Mouse (Mus musculus): ENCODE results near the gene Mov10l1.

DNA sequence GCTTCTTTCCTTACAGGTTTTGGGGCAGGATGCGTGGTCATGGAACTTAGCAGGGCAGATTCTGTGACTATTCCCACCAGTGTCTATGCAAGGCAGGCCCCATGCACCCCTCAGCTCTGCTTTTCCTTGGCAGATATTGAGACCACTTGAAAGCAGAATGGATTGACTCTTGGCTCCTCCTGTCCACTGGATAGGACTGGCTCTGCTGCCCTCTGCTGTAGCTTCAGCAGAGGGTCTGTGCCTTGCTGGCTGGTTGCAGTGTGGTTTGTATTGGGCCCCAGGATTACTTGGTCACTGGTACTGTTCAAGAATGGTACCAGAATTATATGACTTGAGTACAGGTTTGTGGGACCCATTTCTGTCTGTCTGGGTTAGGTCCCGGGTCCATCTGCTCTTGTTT, 16.4 kb downstream of the Mov10l1 start:
- TF ChIP-seq CTCF (IDR thresholded peaks at IDR 0.05; ENCODE audit: low read depth, low read length) (peak; percentile 29), EP300 (IDR thresholded peaks at IDR 0.05; ENCODE audit: insufficient read depth, low read depth, low read length) (no peak), POLR2A (IDR thresholded peaks at IDR 0.05; ENCODE audit: insufficient read depth, low read length) (no peak)

Data from ES-Bruce4 (cell line).